10 mouse cellular contexts compared by ENCODE assay signal in genomic region chr2:151512199-151512598, GRCm38 (mm10). TPM values are rescaled to one million over a fixed set of nuclear protein-coding genes. Genes with fewer than 3 reads are reported as not detected.
DNase-seq lines count a peak whose midpoint lies in the region; ATAC-seq and TF ChIP-seq lines count a peak whose summit lies in the region.
"Had no signal": no experiment of that assay in that cellular context is flagged by ENCODE, and none has a peak within 500 bp of the region (broad histone marks: within the 10 kb centered on the region; RNA-seq: fewer than 3 reads in every experiment).

No protein-coding gene starts in this region.

- intact Hi-C loops in heart, adult 2 months (cut with DNase I), result loop anchor here (5.0 kb wide), 1 partner anchor 55 kb away; no protein-coding TSS in a partner anchor

- no peaks in the 10 kb centered on the region for H3K27me3 ChIP-seq in heart, adult 2 months (ENCODE audit: control insufficient read depth, insufficient read depth, low read length)
- no peaks in the 10 kb centered on the region for H3K27me3 ChIP-seq in heart, embryonic 11.5 days (ENCODE audit: control insufficient read depth, insufficient read depth, low read length)
- no peaks in the 10 kb centered on the region for H3K27me3 ChIP-seq in embryonic facial prominence, embryonic 14.5 days (replicated peaks; ENCODE audit: control insufficient read depth, insufficient read depth, low read length)
- H3K27me3 ChIP-seq in hindbrain, embryonic 16.5 days (replicated peaks; ENCODE audit: control insufficient read depth, insufficient read depth, low read length), result no peaks in the 10 kb centered on the region
- no peaks in the 10 kb centered on the region for H3K27me3 ChIP-seq in thymus, adult 2 months (ENCODE audit: control insufficient read depth, insufficient read depth, low read length)
- H3K27me3 ChIP-seq: liver, embryonic 15.5 days had no signal

- peak; percentile 55 to 61 for DNase-seq in heart, adult 2 months
- peak; percentile 72 for DNase-seq in NIH3T3 (ENCODE audit: low read depth)
- peak; percentile 86 for DNase-seq in embryonic facial prominence, embryonic 14.5 days (ENCODE audit: low spot score)
- DNase-seq in lung, adult 18-20 months, result peak; percentile 42 to 51
- no peak for DNase-seq in thymus, adult 2 months

- H3K9me3 ChIP-seq in heart, embryonic 11.5 days (replicated peaks; ENCODE audit: control insufficient read depth, low read length), result no peaks in the 10 kb centered on the region
- H3K9me3 ChIP-seq in embryonic facial prominence, embryonic 14.5 days (ENCODE audit: control insufficient read depth, low read length), result no peaks in the 10 kb centered on the region
- H3K9me3 ChIP-seq in hindbrain, embryonic 16.5 days (ENCODE audit: control insufficient read depth, low read length), result no peaks in the 10 kb centered on the region
- H3K9me3 ChIP-seq: liver, embryonic 15.5 days had no signal

- no peak for ATAC-seq in heart, embryonic 11.5 days (replicated peaks; ENCODE audit: insufficient number of reproducible peaks, low FRiP score, low TSS enrichment)
- peak; percentile 86 for ATAC-seq in embryonic facial prominence, embryonic 14.5 days (ENCODE audit: low read depth)
- ATAC-seq in hindbrain, embryonic 16.5 days, result peak; percentile 66
- no peak for ATAC-seq in erythroblast, adult 5-6 weeks (replicated peaks; ENCODE audit: low FRiP score, poor library complexity, severe bottlenecking)

- H3K27ac ChIP-seq in heart, adult 2 months, result no peak overlapping the region
- H3K27ac ChIP-seq in heart, embryonic 11.5 days (ENCODE audit: low read depth, low read length), result no peak overlapping the region
- no peak overlapping the region for H3K27ac ChIP-seq in embryonic facial prominence, embryonic 14.5 days (replicated peaks; ENCODE audit: low read depth, low read length)
- no peak overlapping the region for H3K27ac ChIP-seq in hindbrain, embryonic 16.5 days (ENCODE audit: low read depth, low read length)
- no peak overlapping the region for H3K27ac ChIP-seq in thymus, adult 2 months (ENCODE audit: control insufficient read depth, insufficient read depth, low read length)
- H3K27ac ChIP-seq: liver, embryonic 15.5 days had no signal

- no peak overlapping the region for H3K4me2 ChIP-seq in heart, embryonic 11.5 days
- H3K4me2 ChIP-seq in embryonic facial prominence, embryonic 14.5 days (ENCODE audit: low read depth, low read length), result no peak overlapping the region
- no peak overlapping the region for H3K4me2 ChIP-seq in hindbrain, embryonic 16.5 days (ENCODE audit: low read length)
- H3K4me2 ChIP-seq: liver, embryonic 15.5 days had no signal

- H3K9ac ChIP-seq in heart, adult 2 months (ENCODE audit: low read depth, low read length), result no peak overlapping the region
- no peak overlapping the region for H3K9ac ChIP-seq in heart, embryonic 11.5 days (ENCODE audit: low read depth, low read length)
- no peak overlapping the region for H3K9ac ChIP-seq in embryonic facial prominence, embryonic 14.5 days (ENCODE audit: low read depth, low read length)
- no peak overlapping the region for H3K9ac ChIP-seq in hindbrain, embryonic 16.5 days (ENCODE audit: low read depth, low read length)
- H3K9ac ChIP-seq: liver, embryonic 15.5 days had no signal

- TF ChIP-seq EP300 in heart, adult 2 months (IDR thresholded peaks at IDR 0.05; ENCODE audit: insufficient read depth, low read depth, low read length), result no peak

- H3K36me3 ChIP-seq in heart, adult 2 months (ENCODE audit: control insufficient read depth, insufficient read depth, low read length), result peaks cover 10% of the 10 kb centered on the region
- peaks cover 51% of the 10 kb centered on the region for H3K36me3 ChIP-seq in heart, embryonic 11.5 days (ENCODE audit: control insufficient read depth, insufficient read depth, low read length)
- peaks cover 89% of the 10 kb centered on the region for H3K36me3 ChIP-seq in embryonic facial prominence, embryonic 14.5 days (ENCODE audit: control insufficient read depth, insufficient read depth, low read length)
- peaks cover 56% of the 10 kb centered on the region for H3K36me3 ChIP-seq in hindbrain, embryonic 16.5 days (ENCODE audit: control insufficient read depth, insufficient read depth, low read length)
- H3K36me3 ChIP-seq in thymus, adult 2 months (ENCODE audit: control insufficient read depth, insufficient read depth, low read length), result peaks cover 38% of the 10 kb centered on the region

- no peaks in the 10 kb centered on the region for H3K79me2 ChIP-seq in heart, adult 2 months (replicated peaks; ENCODE audit: control insufficient read depth, insufficient read depth, low read length)

- no peak for TF ChIP-seq POLR2A in heart, adult 2 months (IDR thresholded peaks at IDR 0.05; ENCODE audit: insufficient read depth, low read depth, low read length)
- no peak for TF ChIP-seq POLR2A in thymus, adult 2 months (IDR thresholded peaks at IDR 0.05; ENCODE audit: control insufficient read depth, extremely low read depth, insufficient read depth, low read length, poor library complexity)

- H3K4me3 ChIP-seq in heart, adult 2 months, result no peak overlapping the region
- no peak overlapping the region for H3K4me3 ChIP-seq in heart, embryonic 11.5 days (ENCODE audit: low read depth, low read length)
- no peak overlapping the region for H3K4me3 ChIP-seq in embryonic facial prominence, embryonic 14.5 days (ENCODE audit: low read depth, low read length)
- H3K4me3 ChIP-seq in hindbrain, embryonic 16.5 days (ENCODE audit: low read length), result no peak overlapping the region
- no peak overlapping the region for H3K4me3 ChIP-seq in thymus, adult 2 months (ENCODE audit: control insufficient read depth, insufficient read depth, low read length)
- H3K4me3 ChIP-seq: liver, embryonic 15.5 days had no signal

- H3K4me1 ChIP-seq in heart, adult 2 months (ENCODE audit: control insufficient read depth, insufficient read depth, low read length), result peaks cover 3% of the 10 kb centered on the region; the same call in 1 of the 2 replicates
- H3K4me1 ChIP-seq in heart, embryonic 11.5 days (ENCODE audit: control insufficient read depth, insufficient read depth, low read length), result no peaks in the 10 kb centered on the region
- H3K4me1 ChIP-seq in embryonic facial prominence, embryonic 14.5 days (ENCODE audit: control insufficient read depth, insufficient read depth, low read length), result no peaks in the 10 kb centered on the region; the same call in 1 of the 2 replicates
- 0 out of 2 replicates have a peak, but pooled peaks cover 3% of the 10 kb centered on the region for H3K4me1 ChIP-seq in hindbrain, embryonic 16.5 days (ENCODE audit: control insufficient read depth, insufficient read depth, low read depth, low read length)
- H3K4me1 ChIP-seq in thymus, adult 2 months (replicated peaks; ENCODE audit: control insufficient read depth, insufficient read depth, low read length), result no peaks in the 10 kb centered on the region
- H3K4me1 ChIP-seq: liver, embryonic 15.5 days had no signal

- no peak for TF ChIP-seq CTCF in heart, adult 2 months (IDR thresholded peaks at IDR 0.05)
- TF ChIP-seq CTCF in thymus, adult 2 months (IDR thresholded peaks at IDR 0.05; ENCODE audit: borderline replicate concordance, control insufficient read depth, extremely low read depth, insufficient read depth, low read length, poor library complexity), result no peak

RNA-seq across cellular contexts. Expression of gene Nsfl1c, which starts 18.2 kb away (rescaled TPM):
- total RNA-seq in heart, adult 2 months (2021), result 10 to 100 TPM; 77.8 to 80.8 TPM
- polyA plus RNA-seq in heart, adult 2 months (2012; rRNA removed), result 59.5 and 74.1 TPM in 2 replicates
- polyA plus RNA-seq in heart, embryonic 11.5 days (2014; fragmentation: Nextera tagmentation; extraction: Ambion mirVana), result 184 TPM in 2 replicates
- polyA plus RNA-seq in embryonic facial prominence, embryonic 14.5 days (2014; fragmentation: Nextera tagmentation; extraction: Ambion mirVana), result 200 and 220 TPM in 2 replicates
- polyA plus RNA-seq in hindbrain, embryonic 16.5 days (2015; fragmentation: Nextera tagmentation; extraction: Ambion mirVana), result 277 and 287 TPM in 2 replicates
- 4.8 and 16.1 TPM in 2 replicates for total RNA-seq in erythroblast, adult 5-6 weeks (2015; ENCODE audit: low replicate concordance)
- total RNA-seq in erythroblast, adult 5-6 weeks (2017; ENCODE audit: low replicate concordance), result 14.5 and 15.8 TPM in 2 replicates
- 64.1 and 79.3 TPM in 2 replicates for polyA plus RNA-seq in thymus, adult 2 months (2012; rRNA removed)

RNA-seq across cellular contexts. Expression of gene Fkbp1a, which starts 30.1 kb away (rescaled TPM):
- 100 to 1,000 TPM; 197 to 211 TPM for total RNA-seq in heart, adult 2 months (2021)
- polyA plus RNA-seq in heart, adult 2 months (2012; rRNA removed), result 90.5 and 145 TPM in 2 replicates
- 859 and 898 TPM in 2 replicates for polyA plus RNA-seq in heart, embryonic 11.5 days (2014; fragmentation: Nextera tagmentation; extraction: Ambion mirVana)
- polyA plus RNA-seq in embryonic facial prominence, embryonic 14.5 days (2014; fragmentation: Nextera tagmentation; extraction: Ambion mirVana), result 630 and 649 TPM in 2 replicates
- polyA plus RNA-seq in hindbrain, embryonic 16.5 days (2015; fragmentation: Nextera tagmentation; extraction: Ambion mirVana), result 675 and 689 TPM in 2 replicates
- total RNA-seq in erythroblast, adult 5-6 weeks (2015; ENCODE audit: low replicate concordance), result 11.3 and 18.0 TPM in 2 replicates
- 1.3 and 2.8 TPM in 2 replicates for total RNA-seq in erythroblast, adult 5-6 weeks (2017; ENCODE audit: low replicate concordance)
- 126 and 146 TPM in 2 replicates for polyA plus RNA-seq in thymus, adult 2 months (2012; rRNA removed)

RNA-seq across cellular contexts. Expression of gene 4921509C19Rik, which starts 36.2 kb away (rescaled TPM):
- not detected for total RNA-seq in heart, adult 2 months (2021)
- polyA plus RNA-seq in heart, adult 2 months (2012; rRNA removed), result 0.09 TPM in 1 of 2 replicates, not detected in the other
- not detected in 2 replicates for polyA plus RNA-seq in heart, embryonic 11.5 days (2014; fragmentation: Nextera tagmentation; extraction: Ambion mirVana)
- not detected in 2 replicates for polyA plus RNA-seq in embryonic facial prominence, embryonic 14.5 days (2014; fragmentation: Nextera tagmentation; extraction: Ambion mirVana)
- polyA plus RNA-seq in hindbrain, embryonic 16.5 days (2015; fragmentation: Nextera tagmentation; extraction: Ambion mirVana), result not detected in 2 replicates
- total RNA-seq in erythroblast, adult 5-6 weeks (2015; ENCODE audit: low replicate concordance), result not detected in 2 replicates
- not detected in 2 replicates for total RNA-seq in erythroblast, adult 5-6 weeks (2017; ENCODE audit: low replicate concordance)
- polyA plus RNA-seq in thymus, adult 2 months (2012; rRNA removed), result not detected in 2 replicates
- polyA plus RNA-seq: liver, embryonic 15.5 days; stomach, embryonic 14.5 days had no signal

Comparison
In these comparisons a context has a peak if more than half of its experiments do, and no peak if none do; other contexts are left out.
1. ATAC-seq: peak in embryonic facial prominence, embryonic 14.5 days (single experiment) and hindbrain, embryonic 16.5 days (single experiment); none in heart, embryonic 11.5 days (single experiment) and erythroblast, adult 5-6 weeks (single experiment).